Mouse (Mus musculus) stomach, embryonic 15.5 days (tissue): ENCODE measurements around the gene Ucp2. TPM values are rescaled to one million over a fixed set of nuclear protein-coding genes. Genes with fewer than 3 reads are reported as not detected.

ENCODE experiments used
- ATAC-seq: fragments of 200-750 bp; cut with Nextera tagmentation; 2 replicates; pipeline ENCODE4 v1.8.0; 2017; ENCODE audit warnings: low read depth, moderate number of reproducible peaks, moderate TSS enrichment; ENCODE audit not compliant: insufficient read depth, low FRiP score
- H3K27ac ChIP-seq: fragments of 300-500 bp; sonication (generic); 2 replicates; pipeline ENCODE4 v1.5.1; 2015; ENCODE audit warnings: mild to moderate bottlenecking, inconsistent platforms
- H3K27me3 ChIP-seq: fragments of 300-500 bp; sonication (generic); replicated peaks from 2 replicates; pipeline ENCODE4 v1.6.1; 2015; ENCODE audit warnings: inconsistent platforms
- H3K36me3 ChIP-seq: fragments of 300-500 bp; sonication (generic); 2 replicates; pipeline ENCODE4 v1.6.1; 2015; ENCODE audit warnings: inconsistent platforms
- H3K4me1 ChIP-seq: fragments of 300-500 bp; sonication (generic); 2 replicates; pipeline ENCODE4 v1.6.1; 2015; ENCODE audit warnings: inconsistent platforms
- H3K4me2 ChIP-seq: fragments of 300-500 bp; sonication (generic); 2 replicates; pipeline ENCODE4 v1.6.1; 2015; ENCODE audit warnings: mild to moderate bottlenecking, inconsistent platforms
- H3K4me3 ChIP-seq: fragments of 300-500 bp; sonication (generic); replicated peaks from 2 replicates; pipeline ENCODE4 v1.5.1; 2015; ENCODE audit warnings: inconsistent platforms
- H3K9ac ChIP-seq: fragments of 300-500 bp; sonication (generic); 2 replicates; pipeline ENCODE4 v1.6.1; 2015; ENCODE audit warnings: inconsistent platforms
- H3K9me3 ChIP-seq: fragments of 300-500 bp; sonication (generic); 2 replicates; pipeline ENCODE4 v1.6.1; 2016; ENCODE audit warnings: inconsistent platforms
- WGBS: fragments of 180-500 bp; shearing (Covaris S2); methylation state at CpG from one replicate; pipeline ENCODE4 v1.1.7; 2015; 5-methylcytosine and 5-hydroxymethylcytosine counted together
- polyA plus RNA-seq: library from polyadenylated mRNA; unstranded; fragments of >200 nt; fragmentation: Nextera tagmentation; extraction: Ambion mirVana; gene quantifications from 2 replicates; pipeline ENCODE4 v1.2.1, GENCODE M21; 2015

Gene Ucp2
- polyA plus RNA-seq, 1 experiment from 2014 or later, result 326 TPM

- Histone ChIP-seq H3K9me3 (no peaks in the 10 kb centered on the region), H3K27me3 (no peaks in the 10 kb centered on the region), H3K4me2 (peak overlapping the region; percentile 58), H3K4me3 (peak overlapping the region; percentile 79), H3K36me3 (peaks cover 18% of the 10 kb centered on the region), H3K9ac (peak overlapping the region; percentile 76; the same call in 1 of the 2 replicates), H3K27ac (peak overlapping the region; percentile 93), H3K4me1 (peaks cover 9% of the 10 kb centered on the region; the same call in 1 of the 2 replicates)
- WGBS, result 20% methylated on average over 7 of the region's 7 CpGs
- ATAC-seq, result no peak
Measured at GRCm38 (mm10) chr7:100537519-100537902, 44.4 kb downstream of the Ucp2 start.

DNA sequence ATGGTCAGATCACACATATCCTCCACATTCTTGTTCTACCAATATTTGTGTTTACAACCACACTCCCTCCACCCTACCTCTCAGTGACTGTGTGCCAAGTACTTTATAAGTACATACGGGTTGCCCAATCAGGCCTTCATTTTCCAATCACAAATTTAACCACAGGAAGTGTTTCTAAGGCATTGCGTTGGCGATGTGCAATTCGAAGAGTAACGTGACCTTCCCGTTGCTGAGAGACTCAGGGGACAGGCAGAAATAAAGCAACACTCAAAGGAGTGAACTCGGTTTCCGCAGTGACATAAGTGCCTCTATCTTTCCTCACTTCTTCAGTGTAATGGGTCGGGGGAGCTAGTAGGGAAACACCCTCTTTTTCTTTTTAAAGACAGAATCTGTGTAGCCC is 46.4 kb downstream of the Ucp2 start:
- Histone ChIP-seq H3K4me3 (no peak overlapping the region), H3K4me1 (0 out of 2 replicates have a peak, but pooled peaks cover 6% of the 10 kb centered on the region), H3K27me3 (no peaks in the 10 kb centered on the region), H3K27ac (no peak overlapping the region), H3K9ac (no peak overlapping the region), H3K4me2 (no peak overlapping the region), H3K9me3 (no peaks in the 10 kb centered on the region), H3K36me3 (peaks cover 18% of the 10 kb centered on the region)
- no peak for ATAC-seq
- WGBS, result 94% methylated on average over 9 of the region's 9 CpGs

DNA sequence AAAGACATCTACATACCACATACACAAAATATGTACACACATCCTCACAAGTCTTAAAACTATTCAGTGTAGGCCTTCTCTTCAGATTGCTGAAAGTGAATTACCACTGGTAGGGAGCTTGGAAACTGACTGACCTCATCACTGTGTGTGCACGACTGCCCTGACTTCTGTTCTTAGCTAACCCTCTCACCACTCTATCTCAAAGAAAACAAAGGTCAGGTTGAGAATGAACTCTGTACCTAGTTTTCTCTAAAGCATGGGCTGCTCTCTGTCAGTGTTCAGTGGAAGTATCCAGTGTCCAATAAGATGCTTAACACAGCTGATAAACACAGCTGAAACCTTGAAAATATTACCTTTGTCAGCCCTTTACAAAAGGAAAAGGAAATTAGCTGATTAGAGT is 51.3 kb downstream of the Ucp2 start:
- Histone ChIP-seq H3K27ac (no peak overlapping the region), H3K27me3 (no peaks in the 10 kb centered on the region), H3K9ac (no peak overlapping the region), H3K9me3 (no peaks in the 10 kb centered on the region), H3K36me3 (peaks cover 16% of the 10 kb centered on the region), H3K4me2 (no peak overlapping the region), H3K4me3 (no peak overlapping the region), H3K4me1 (no peaks in the 10 kb centered on the region)
- 47% methylated on average over 1 of the region's 1 CpGs for WGBS
- no peak for ATAC-seq

DNA sequence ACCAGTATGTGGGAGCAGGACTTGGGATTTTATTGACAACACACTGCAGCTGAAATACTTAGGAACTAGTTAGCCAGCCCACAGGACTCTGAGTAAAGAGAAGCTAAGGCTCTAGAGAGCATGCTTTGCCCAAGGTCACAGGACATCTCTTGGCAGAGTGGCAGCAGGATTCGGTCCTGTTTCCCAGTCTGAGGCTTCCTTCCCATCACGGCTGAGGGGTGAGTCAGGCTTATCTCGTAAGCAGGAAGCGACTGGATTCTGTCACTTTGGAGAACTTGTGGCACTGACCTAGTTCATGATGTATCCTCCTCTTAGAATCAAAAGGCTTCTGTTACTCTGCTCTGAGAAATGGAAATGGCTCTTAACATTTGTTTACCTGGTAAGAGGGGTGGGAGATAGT is 54.5 kb downstream of the Ucp2 start:
- no peak overlapping the region for H3K9ac ChIP-seq

DNA sequence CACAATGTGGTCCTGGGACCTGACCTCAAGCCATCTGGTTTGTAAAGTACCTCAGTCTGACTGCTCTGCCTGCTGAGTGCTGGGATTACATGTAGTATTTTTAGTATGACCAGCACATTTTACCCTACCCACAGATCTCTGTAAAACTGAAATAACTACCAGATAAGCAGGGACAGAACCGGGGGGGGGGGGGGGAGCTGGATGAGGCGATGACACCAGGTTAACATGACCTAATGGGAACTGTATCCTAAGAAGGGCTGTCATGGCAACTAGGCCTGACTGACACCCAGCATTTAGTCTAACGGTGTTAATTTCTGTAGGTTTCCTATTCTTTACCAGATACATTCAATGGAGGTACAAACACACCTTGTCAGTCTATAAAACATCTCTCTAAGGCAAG is 56.7 kb downstream of the Ucp2 start:
- Histone ChIP-seq H3K36me3 (peaks cover 5% of the 10 kb centered on the region; the same call in 1 of the 2 replicates), H3K4me3 (no peak overlapping the region)
- WGBS, result 94% methylated on average over 3 of the region's 3 CpGs

More for the DNA sequence above, 54.5 kb downstream of the Ucp2 start:
- no peak overlapping the region for H3K4me3 ChIP-seq
- no peaks in the 10 kb centered on the region for H3K9me3 ChIP-seq
- no peaks in the 10 kb centered on the region for H3K27me3 ChIP-seq
- no peaks in the 10 kb centered on the region for H3K4me1 ChIP-seq
- H3K36me3 ChIP-seq, result peaks cover 5% of the 10 kb centered on the region; the same call in 1 of the 2 replicates
- no peak overlapping the region for H3K4me2 ChIP-seq
- WGBS, result 63% methylated on average over 4 of the region's 4 CpGs
- H3K27ac ChIP-seq, result no peak overlapping the region
- no peak for ATAC-seq

DNA sequence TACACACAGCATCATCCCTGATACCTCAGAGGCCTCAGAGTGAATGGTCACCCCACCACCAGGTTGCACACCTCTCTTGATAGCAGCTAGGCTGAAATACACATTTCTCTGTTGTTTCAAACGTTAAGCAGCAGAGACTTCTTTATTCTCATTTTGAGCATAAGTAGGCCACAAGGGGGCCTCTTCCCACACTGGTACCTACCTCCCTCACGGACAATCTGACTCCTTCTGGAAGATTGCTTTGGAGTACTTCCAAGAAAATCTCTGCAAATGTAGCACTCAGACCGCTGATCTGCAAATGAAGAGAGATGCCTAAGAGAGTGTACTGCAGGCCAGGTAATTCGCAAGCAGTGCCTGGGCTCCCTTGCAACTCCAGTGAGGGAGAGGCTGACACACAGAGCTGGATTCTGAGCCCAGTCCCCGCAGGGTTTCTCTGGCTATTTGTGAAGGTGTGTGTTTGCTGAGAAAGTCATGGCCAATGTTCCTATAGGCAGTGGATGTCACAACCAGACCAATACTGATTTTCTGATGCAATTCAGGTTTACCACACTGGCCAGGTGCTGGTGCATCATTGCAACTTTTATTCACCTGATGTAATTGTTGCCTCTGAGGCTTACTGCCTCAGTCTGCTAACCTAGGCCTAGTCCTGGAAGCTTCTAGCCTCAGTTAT is 57.3 kb downstream of the Ucp2 start:
- Histone ChIP-seq H3K9me3 (no peaks in the 10 kb centered on the region), H3K9ac (no peak overlapping the region), H3K36me3 (peaks cover 5% of the 10 kb centered on the region; the same call in 1 of the 2 replicates), H3K27me3 (no peaks in the 10 kb centered on the region), H3K4me2 (no peak overlapping the region), H3K4me3 (no peak overlapping the region), H3K27ac (no peak overlapping the region), H3K4me1 (peaks cover 3% of the 10 kb centered on the region; the same call in 1 of the 2 replicates)
- 56% methylated on average over 5 of the region's 5 CpGs for WGBS
- ATAC-seq, result no peak

More for the DNA sequence above, 56.7 kb downstream of the Ucp2 start:
- Histone ChIP-seq H3K4me2 (no peak overlapping the region), H3K27me3 (no peaks in the 10 kb centered on the region), H3K9me3 (no peaks in the 10 kb centered on the region), H3K9ac (no peak overlapping the region), H3K27ac (no peak overlapping the region), H3K4me1 (no peaks in the 10 kb centered on the region)
- no peak for ATAC-seq

Other genes with a start within 250 kb of the Ucp2 start
- gene P4ha3, start 207.8 kb upstream of the Ucp2 start, polyA plus RNA-seq, result 4.3 and 6.3 TPM in 2 replicates
- 17.7 and 18.5 TPM in 2 replicates for gene C2cd3, start 121.1 kb upstream of the Ucp2 start, polyA plus RNA-seq
- gene Ppme1, start 121.0 kb upstream of the Ucp2 start, polyA plus RNA-seq, result 51.4 TPM in 2 replicates
- 0.05 TPM in 2 replicates for gene Ucp3, start 20.3 kb upstream of the Ucp2 start, polyA plus RNA-seq
- 0.52 and 0.74 TPM in 2 replicates for gene Dnajb13, start 21.6 kb downstream of the Ucp2 start, polyA plus RNA-seq
- gene Coa4, start 43.7 kb downstream of the Ucp2 start, polyA plus RNA-seq, result 31.5 and 32.7 TPM in 2 replicates
- 100 and 107 TPM in 2 replicates for gene Rab6a, start 114.1 kb downstream of the Ucp2 start, polyA plus RNA-seq
- gene Mrpl48, start 115.0 kb downstream of the Ucp2 start, polyA plus RNA-seq, result 77.3 and 85.9 TPM in 2 replicates
- gene Plekhb1, start 169.1 kb downstream of the Ucp2 start, polyA plus RNA-seq, result 15.0 and 15.8 TPM in 2 replicates
- gene Fam168a, start 213.3 kb downstream of the Ucp2 start, polyA plus RNA-seq, result 33.3 and 39.0 TPM in 2 replicates